Mouse (Mus musculus): ENCODE data around the gene Sec14l5. TPM values are rescaled to one million over a fixed set of nuclear protein-coding genes. Genes with fewer than 3 reads are reported as not detected.

The Sec14l5 gene
- polyA plus RNA-seq, 1 experiment: not detected

GRCm38 (mm10) chr16:5203200-5203599 is 56.3 kb downstream of the Sec14l5 start:
- 2% methylated on average over 36 of the region's 36 CpGs for WGBS
- Histone ChIP-seq H3K4me1 (ENCODE audit: control insufficient read depth, insufficient read depth, low read length) (no peaks in the 10 kb centered on the region), H3K27ac (ENCODE audit: insufficient read depth, low read depth, low read length) (no peak overlapping the region), H3K4me3 (ENCODE audit: insufficient read depth, low read depth, low read length) (peak overlapping the region; percentile 72)
- no peak for TF ChIP-seq CTCF (IDR thresholded peaks at IDR 0.05; ENCODE audit: insufficient read depth, low read depth, low read length)
- no peak for TF ChIP-seq POLR2A (IDR thresholded peaks at IDR 0.05; ENCODE audit: insufficient read depth, low read depth, low read length)

DNA sequence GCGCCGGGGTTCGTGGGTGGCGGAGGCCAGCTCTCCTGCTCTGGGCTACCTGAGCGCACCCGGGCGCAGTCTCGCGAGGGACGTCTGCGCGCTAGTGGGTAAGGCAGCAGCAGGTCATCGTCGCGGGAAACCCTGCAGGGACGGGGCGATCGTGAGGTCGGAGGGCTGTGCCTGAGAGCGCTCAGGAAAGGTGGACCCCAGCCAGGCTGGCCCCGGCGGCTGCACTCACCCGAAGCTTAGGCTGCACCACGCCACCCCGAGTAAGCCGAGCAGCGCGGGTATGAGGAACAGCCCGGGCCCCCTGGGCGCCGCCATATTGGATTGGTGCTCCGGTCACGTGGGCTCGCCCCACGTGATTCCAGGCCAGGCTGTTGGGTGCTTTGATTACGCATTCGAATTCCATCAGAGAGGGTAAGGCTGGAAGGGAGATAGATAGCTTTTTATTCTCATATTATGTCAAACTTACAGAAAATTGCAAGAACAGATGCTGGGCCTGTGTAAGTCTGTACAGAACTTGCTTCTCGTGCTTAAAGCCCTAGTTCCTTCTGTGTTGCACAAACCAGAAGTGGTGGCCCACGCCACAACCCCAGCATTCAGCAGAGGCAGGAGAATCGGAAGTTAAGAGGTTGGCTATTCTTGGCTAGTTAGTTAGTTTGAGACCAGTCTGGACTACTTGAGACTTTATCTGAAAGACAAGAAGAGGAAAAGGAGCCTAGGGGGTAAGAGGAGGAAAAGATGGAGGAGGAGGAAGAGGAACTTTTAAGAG is 56.9 kb downstream of the Sec14l5 start, which contains the start of gene Nagpa:
Gene Nagpa, minus strand, starts transcription at position 345 of the 766 bp plus-strand sequence.
- no peaks in the 10 kb centered on the region for H3K4me1 ChIP-seq (ENCODE audit: control insufficient read depth, insufficient read depth, low read length)
- H3K4me3 ChIP-seq (ENCODE audit: insufficient read depth, low read depth, low read length): peak within 1 kb of the TSS; percentile 72
- H3K27ac ChIP-seq (ENCODE audit: insufficient read depth, low read depth, low read length): no peak within 1 kb of the TSS
- no peak for TF ChIP-seq CTCF (IDR thresholded peaks at IDR 0.05; ENCODE audit: insufficient read depth, low read depth, low read length)
- TF ChIP-seq POLR2A (IDR thresholded peaks at IDR 0.05; ENCODE audit: insufficient read depth, low read depth, low read length): no peak; the same call in 1 of the 2 replicates
- 3% methylated on average over 40 of the region's 40 CpGs for WGBS

- TF ChIP-seq CTCF (IDR thresholded peaks at IDR 0.05; ENCODE audit: insufficient read depth, low read depth, low read length) (no peak), POLR2A (IDR thresholded peaks at IDR 0.05; ENCODE audit: insufficient read depth, low read depth, low read length) (no peak)
- Histone ChIP-seq H3K27ac (ENCODE audit: insufficient read depth, low read depth, low read length) (no peak overlapping the region), H3K4me1 (ENCODE audit: control insufficient read depth, insufficient read depth, low read length) (no peaks in the 10 kb centered on the region), H3K4me3 (ENCODE audit: insufficient read depth, low read depth, low read length) (no peak overlapping the region)
- WGBS: 84% methylated on average over 5 of the region's 5 CpGs
These were observed 58.6 kb downstream of the Sec14l5 start for GRCm38 (mm10) chr16:5205431-5205970.

- H3K27ac ChIP-seq (ENCODE audit: insufficient read depth, low read depth, low read length): no peak overlapping the region
- TF ChIP-seq CTCF (IDR thresholded peaks at IDR 0.05; ENCODE audit: insufficient read depth, low read depth, low read length) (no peak), POLR2A (IDR thresholded peaks at IDR 0.05; ENCODE audit: insufficient read depth, low read depth, low read length) (no peak)
- H3K4me1 ChIP-seq (ENCODE audit: control insufficient read depth, insufficient read depth, low read length): no peaks in the 10 kb centered on the region
- H3K4me3 ChIP-seq (ENCODE audit: insufficient read depth, low read depth, low read length): no peak overlapping the region
- WGBS: 76% methylated on average over 5 of the region's 5 CpGs
These were observed 59.1 kb downstream of the Sec14l5 start for GRCm38 (mm10) chr16:5206051-5206450.

DNA sequence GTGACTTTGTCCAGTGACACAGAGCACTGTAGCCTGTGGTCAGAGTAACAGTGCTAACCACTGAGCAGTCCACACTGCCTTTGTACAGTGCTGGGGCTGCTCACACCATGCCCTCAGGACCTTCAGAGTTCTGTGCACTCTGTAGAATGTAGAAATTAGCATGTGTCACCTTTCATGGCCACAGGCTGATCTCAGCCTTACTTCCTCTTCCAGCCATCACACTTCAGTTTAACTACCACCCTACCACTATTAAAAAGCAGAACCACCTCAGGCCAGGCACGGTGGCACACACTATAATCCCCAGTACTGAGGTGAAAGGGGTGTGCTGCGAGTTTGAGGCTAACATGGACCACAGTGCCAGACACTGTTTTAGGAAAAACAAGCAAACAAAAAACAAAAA is 63.5 kb downstream of the Sec14l5 start:
- TF ChIP-seq CTCF (IDR thresholded peaks at IDR 0.05; ENCODE audit: insufficient read depth, low read depth, low read length) (no peak), POLR2A (IDR thresholded peaks at IDR 0.05; ENCODE audit: insufficient read depth, low read depth, low read length) (no peak)
- H3K4me3 ChIP-seq (ENCODE audit: insufficient read depth, low read depth, low read length): no peak overlapping the region
- no peaks in the 10 kb centered on the region for H3K4me1 ChIP-seq (ENCODE audit: control insufficient read depth, insufficient read depth, low read length)
- WGBS: 75% methylated on average over 2 of the region's 2 CpGs
- no peak overlapping the region for H3K27ac ChIP-seq (ENCODE audit: insufficient read depth, low read depth, low read length)

DNA sequence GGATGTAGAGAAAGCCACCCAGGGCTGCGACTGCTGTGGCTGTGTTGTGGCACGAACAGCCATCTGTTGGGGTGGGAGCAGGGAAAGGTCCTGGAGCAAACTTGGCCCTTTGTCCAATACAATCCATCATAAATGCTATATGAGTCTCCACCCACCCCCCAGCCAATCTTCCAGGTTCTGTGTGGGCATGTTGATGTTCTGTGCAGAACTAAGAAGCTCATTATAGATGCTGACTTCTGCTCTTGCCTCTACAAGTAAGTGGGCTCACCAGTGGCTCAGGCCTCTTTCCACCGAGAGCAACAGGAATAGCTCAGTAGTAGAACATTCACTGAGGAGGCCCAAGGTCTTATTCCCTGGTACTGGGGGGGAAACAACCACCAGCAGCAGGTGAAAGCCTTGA is 65.2 kb downstream of the Sec14l5 start:
- H3K4me1 ChIP-seq (ENCODE audit: control insufficient read depth, insufficient read depth, low read length): no peaks in the 10 kb centered on the region
- WGBS: 89% methylated on average over 3 of the region's 3 CpGs
- H3K27ac ChIP-seq (ENCODE audit: insufficient read depth, low read depth, low read length): no peak overlapping the region
- H3K4me3 ChIP-seq (ENCODE audit: insufficient read depth, low read depth, low read length): no peak overlapping the region
- TF ChIP-seq POLR2A (IDR thresholded peaks at IDR 0.05; ENCODE audit: insufficient read depth, low read depth, low read length): no peak
- TF ChIP-seq CTCF (IDR thresholded peaks at IDR 0.05; ENCODE audit: insufficient read depth, low read depth, low read length): no peak

GRCm38 (mm10) chr16:5214126-5214525 is 67.2 kb downstream of the Sec14l5 start:
- Histone ChIP-seq H3K27ac (ENCODE audit: insufficient read depth, low read depth, low read length) (no peak overlapping the region), H3K4me1 (ENCODE audit: control insufficient read depth, insufficient read depth, low read length) (no peaks in the 10 kb centered on the region), H3K4me3 (ENCODE audit: insufficient read depth, low read depth, low read length) (no peak overlapping the region)
- 91% methylated on average over 2 of the region's 2 CpGs for WGBS
- TF ChIP-seq CTCF (IDR thresholded peaks at IDR 0.05; ENCODE audit: insufficient read depth, low read depth, low read length) (no peak), POLR2A (IDR thresholded peaks at IDR 0.05; ENCODE audit: insufficient read depth, low read depth, low read length) (no peak)

DNA sequence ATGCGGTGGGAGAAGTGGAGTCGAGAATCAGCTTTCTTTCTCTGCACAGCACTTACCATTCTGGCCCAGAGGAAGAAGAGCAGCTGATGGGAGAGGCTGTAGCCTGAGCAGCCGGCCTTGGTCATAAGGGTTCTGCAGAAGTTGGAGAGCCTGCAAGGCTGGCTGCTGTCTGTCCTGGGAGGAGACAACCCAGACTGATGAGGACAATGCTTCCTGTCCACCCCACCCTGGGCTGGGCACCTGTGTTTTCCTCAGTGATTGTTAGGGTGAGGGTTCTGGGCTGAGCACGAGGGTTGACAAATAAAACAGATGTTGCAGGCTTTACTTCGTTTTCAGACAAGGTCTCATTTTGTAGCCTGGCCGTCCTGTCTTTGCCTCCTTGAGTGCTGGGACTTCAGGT is 69.8 kb downstream of the Sec14l5 start:
- H3K4me1 ChIP-seq (ENCODE audit: control insufficient read depth, insufficient read depth, low read length): no peaks in the 10 kb centered on the region
- no peak overlapping the region for H3K27ac ChIP-seq (ENCODE audit: insufficient read depth, low read depth, low read length)
- no peak overlapping the region for H3K4me3 ChIP-seq (ENCODE audit: insufficient read depth, low read depth, low read length)
- TF ChIP-seq CTCF (IDR thresholded peaks at IDR 0.05; ENCODE audit: insufficient read depth, low read depth, low read length): no peak
- TF ChIP-seq POLR2A (IDR thresholded peaks at IDR 0.05; ENCODE audit: insufficient read depth, low read depth, low read length): no peak
- WGBS: 68% methylated on average over 6 of the region's 6 CpGs

GRCm38 (mm10) chr16:5217341-5218133 is 70.6 kb downstream of the Sec14l5 start:
- TF ChIP-seq POLR2A (IDR thresholded peaks at IDR 0.05; ENCODE audit: insufficient read depth, low read depth, low read length) (no peak), CTCF (IDR thresholded peaks at IDR 0.05; ENCODE audit: insufficient read depth, low read depth, low read length) (no peak)
- Histone ChIP-seq H3K4me1 (ENCODE audit: control insufficient read depth, insufficient read depth, low read length) (no peaks in the 10 kb centered on the region), H3K4me3 (ENCODE audit: insufficient read depth, low read depth, low read length) (no peak overlapping the region), H3K27ac (ENCODE audit: insufficient read depth, low read depth, low read length) (no peak overlapping the region)
- 39% methylated on average over 5 of the region's 5 CpGs for WGBS

All from olfactory bulb, adult 2 months (tissue).